Mouse (Mus musculus) heart, postnatal 25 days (tissue): ENCODE data around the gene Utf1. TPM values are rescaled to one million over a fixed set of nuclear protein-coding genes. Genes with fewer than 3 reads are reported as not detected.

Source experiments
- microRNA-seq: library from miRNA; unstranded; fragments of <30 nt; microRNA quantifications from one replicate; pipeline ENCODE4 v1.2.0, GENCODE M21; 2022
- total RNA-seq, 2 experiments: library from RNA; stranded (reverse); gene quantifications; 2 replicates each; pipeline ENCODE4 v1.2.3; 2021

Gene Utf1
- total RNA-seq, 2 experiments from 2014 or later = not detected

Small RNA genes within 50 kb of the gene (microRNA-seq; reads per million reads assigned to microRNA genes)
- gene Mir202 (0.83 reads per million), gene Mir7062 (1.1 reads per million), gene mmu-mir-7686 (not detected)

Other genes with a start within 250 kb of the Utf1 start
- gene Adgra1, start 109.6 kb upstream of the Utf1 start, total RNA-seq = under 1 TPM in 1 of 2 experiments, not detected in 1; 0.28 TPM
- gene Kndc1, start 49.1 kb upstream of the Utf1 start, total RNA-seq = not detected
- not detected for gene 6430531B16Rik, start 35.0 kb downstream of the Utf1 start, total RNA-seq
- under 1 TPM; 0.20 to 0.73 TPM for gene Adam8, start 48.8 kb downstream of the Utf1 start, total RNA-seq
- gene Zfp511, start 92.6 kb downstream of the Utf1 start, total RNA-seq = 10 to 100 TPM; 10.9 to 11.2 TPM
- 10 to 100 TPM; 25.4 to 27.2 TPM for gene Tubgcp2, start 92.9 kb downstream of the Utf1 start, total RNA-seq
- gene Msx3, start 105.3 kb downstream of the Utf1 start, total RNA-seq = not detected
- not detected for gene Caly, start 138.8 kb downstream of the Utf1 start, total RNA-seq
- gene Prap1, start 149.6 kb downstream of the Utf1 start, total RNA-seq = not detected
- 10 to 100 TPM; 80.9 to 84.0 TPM for gene Fuom, start 158.7 kb downstream of the Utf1 start, total RNA-seq
- 1 to 10 TPM; 3.5 to 3.7 TPM for gene Paox, start 172.0 kb downstream of the Utf1 start, total RNA-seq
- 100 to 1,000 TPM; 441 to 471 TPM for gene Echs1, start 172.7 kb downstream of the Utf1 start, total RNA-seq
- 10 to 100 TPM; 22.9 to 30.8 TPM for gene Mtg1, start 193.8 kb downstream of the Utf1 start, total RNA-seq
- gene Sprn, start 211.1 kb downstream of the Utf1 start, total RNA-seq = under 1 TPM; 0.36 to 0.84 TPM
- gene Olfr522, start 221.0 kb downstream of the Utf1 start, total RNA-seq = not detected
- not detected for gene Olfr523, start 229.4 kb downstream of the Utf1 start, total RNA-seq